Mouse (Mus musculus) left cerebral cortex, postnatal 14 days (tissue): ENCODE results near the gene Nup98. TPM values are rescaled to one million over a fixed set of nuclear protein-coding genes. Genes with fewer than 3 reads are reported as not detected.

Experiments
- DNase-seq, 2 experiments: peaks; one replicate each; pipeline ENCODE4 v3.0.0; 2021 to 2022; ENCODE audit warnings: low spot score in 2 of 2, mixed read lengths in 1 of 2
- intact Hi-C: fragments of 180-260 bp; cut with DNase I; formaldehyde crosslinking; loops from one replicate; pipeline ENCODE4 v1.15.1; 2025
- total RNA-seq, 2 experiments: library from RNA; stranded (reverse); gene quantifications; 2 replicates each; pipeline ENCODE4 v1.2.3; 2021

Gene Nup98
- total RNA-seq, 2 experiments from 2014 or later: 32.2 to 37.2 TPM

DNA sequence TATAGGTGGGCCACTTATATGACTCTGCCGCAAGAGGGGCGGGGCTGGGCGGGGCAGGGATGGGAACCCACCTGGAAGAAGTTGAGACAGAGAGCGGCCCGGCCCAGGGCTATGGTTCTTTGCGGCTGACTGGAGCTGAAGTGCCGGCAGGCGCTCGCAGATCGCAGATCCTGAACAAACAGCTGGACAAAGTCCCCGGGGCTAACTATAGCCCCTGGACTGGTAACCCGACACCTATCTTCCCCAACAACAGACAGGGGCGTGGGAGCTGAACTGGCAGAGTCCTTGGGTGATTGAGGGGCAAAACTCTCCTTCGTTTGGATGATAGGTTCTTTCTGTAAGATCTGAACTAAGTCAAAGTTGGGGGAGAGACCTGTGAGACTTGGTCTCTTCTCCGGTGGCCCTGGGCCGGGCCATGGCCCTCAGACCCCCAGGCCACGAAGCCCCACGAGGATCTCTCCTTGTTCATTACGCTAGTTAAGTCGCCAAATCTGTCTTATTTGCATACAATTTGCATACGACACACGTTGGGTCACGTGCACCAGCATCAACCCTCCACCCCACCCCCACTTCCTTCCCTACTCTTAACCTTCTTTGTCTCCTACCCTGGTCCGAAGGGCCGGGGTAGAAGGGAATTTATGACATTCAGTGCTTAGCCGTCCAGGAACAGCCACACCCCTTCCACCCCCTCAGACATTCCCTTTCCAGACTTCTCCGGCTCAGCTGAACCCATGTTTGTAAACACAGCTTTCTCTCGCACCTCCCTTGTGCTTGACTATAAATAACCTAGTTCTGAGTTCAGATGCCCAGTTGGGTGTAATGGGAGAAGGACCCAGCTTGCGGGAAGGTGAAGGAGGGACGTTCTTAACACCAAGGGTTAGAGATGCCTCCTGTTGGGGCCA, 110.0 kb downstream of the Nup98 start:
- intact Hi-C loops: no loop called here
- no peak for DNase-seq

GRCm38 (mm10) chr7:102087336-102087735, 122.6 kb downstream of the Nup98 start:
- DNase-seq: no peak

GRCm38 (mm10) chr7:102084041-102084696, 125.8 kb downstream of the Nup98 start:
- intact Hi-C loops: no loop called here
- DNase-seq: no peak

More at GRCm38 (mm10) chr7:102087336-102087735, 122.6 kb downstream of the Nup98 start:
- intact Hi-C loops: no loop called here

- intact Hi-C loops: no loop called here
- no peak for DNase-seq
Observed at GRCm38 (mm10) chr7:102082816-102083215, 127.2 kb downstream of the Nup98 start, which contains the start of gene Trpc2. Gene Trpc2, plus strand, starts transcription at chr7:102083116.

GRCm38 (mm10) chr7:102081784-102082183, 128.2 kb downstream of the Nup98 start:
- intact Hi-C loops: no loop called here
- no peak for DNase-seq

DNA sequence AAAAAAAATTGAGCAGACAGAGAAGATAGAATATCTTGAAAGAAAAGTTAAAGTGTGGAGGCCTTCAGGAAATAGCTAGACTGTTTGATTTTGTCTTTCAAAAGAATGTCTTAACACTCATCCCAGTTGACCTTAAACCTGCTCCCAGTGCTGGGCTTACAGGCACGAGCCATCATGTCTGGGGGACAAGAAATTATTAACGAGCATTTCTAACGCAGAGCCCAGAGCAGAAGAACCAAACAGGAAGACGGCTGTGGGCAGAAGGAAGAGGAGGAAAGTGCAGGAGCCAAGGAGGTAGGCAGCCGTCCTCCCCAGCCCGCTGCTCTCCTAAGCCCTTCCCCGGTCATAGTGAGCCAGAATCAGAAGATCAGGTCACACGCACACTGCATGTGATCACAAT, 129.7 kb downstream of the Nup98 start:
- intact Hi-C loops: no loop called here
- DNase-seq: no peak

- peak; percentile 45 to 56 for DNase-seq
- intact Hi-C loops: loop anchor here (5.0 kb wide), 3 partner anchors 81 to 426 kb away; no protein-coding TSS in a partner anchor
Observed at GRCm38 (mm10) chr7:102078517-102078916, 131.5 kb downstream of the Nup98 start.

GRCm38 (mm10) chr7:102076714-102077296, 133.2 kb downstream of the Nup98 start:
- peak in 1 of 2 experiments; percentile 22 for DNase-seq
- intact Hi-C loops: loop anchor here (5.0 kb wide), 3 partner anchors 80 to 425 kb away; no protein-coding TSS in a partner anchor

Other genes starting within 250 kb of the Nup98 start
- 1 to 10 TPM; 7.7 to 8.0 TPM for gene Il18bp, start 191.5 kb downstream of the Nup98 start, total RNA-seq
- 10 to 100 TPM; 38.4 to 49.9 TPM for gene Rnf121, start 144.7 kb downstream of the Nup98 start, total RNA-seq
- gene Xndc1, start 144.7 kb downstream of the Nup98 start, total RNA-seq: 10 to 100 TPM; 20.4 to 22.5 TPM
- 1 to 10 TPM; 1.4 to 1.8 TPM for gene Xntrpc, start 144.5 kb downstream of the Nup98 start, total RNA-seq
- under 1 TPM; 0.74 to 0.77 TPM for gene Trpc2, start 127.1 kb downstream of the Nup98 start, total RNA-seq
- gene Art1, start 108.4 kb downstream of the Nup98 start, total RNA-seq: not detected
- not detected for gene Art5, start 100.7 kb downstream of the Nup98 start, total RNA-seq
- gene Chrna10, start 93.3 kb downstream of the Nup98 start, total RNA-seq: under 1 TPM; 0.18 to 0.55 TPM
- 10 to 100 TPM; 26.3 to 27.6 TPM for gene Pgap2, start within 50 bp of the Nup98 start, total RNA-seq
- gene Rhog, start 45.9 kb upstream of the Nup98 start, total RNA-seq: 10 to 100 TPM; 19.5 to 26.0 TPM
- 10 to 100 TPM; 84.7 to 88.7 TPM for gene Stim1, start 57.6 kb upstream of the Nup98 start, total RNA-seq
- gene Rrm1, start 231.5 kb upstream of the Nup98 start, total RNA-seq: 10 to 100 TPM; 11.4 TPM